Mouse (Mus musculus): ENCODE data around the gene Kifc3. TPM values are rescaled to one million over a fixed set of nuclear protein-coding genes. Genes with fewer than 3 reads are reported as not detected.

The Kifc3 gene
- polyA plus RNA-seq, 1 experiment from 2014 or later = 5.3 TPM

DNA sequence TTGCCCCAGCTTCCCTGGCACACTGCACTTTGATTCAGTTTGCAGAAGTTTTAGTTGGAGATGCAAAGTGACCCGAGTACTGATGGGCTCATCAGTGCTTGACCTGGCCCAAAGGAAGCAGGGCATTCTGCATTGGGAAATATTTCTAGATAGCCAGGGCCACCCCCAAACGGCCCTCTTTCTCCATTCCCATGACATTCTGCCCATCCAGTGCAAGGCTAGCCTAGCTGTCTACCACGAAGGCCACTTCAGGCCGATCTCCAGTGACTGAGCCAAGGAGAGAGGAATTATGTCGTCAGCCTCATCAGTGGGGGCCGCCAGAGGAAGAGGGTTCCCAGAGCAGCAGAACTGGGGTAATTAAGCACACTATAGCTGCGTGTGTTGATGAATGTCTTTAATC is 1.1 kb downstream of the Kifc3 start:
- Histone ChIP-seq H3K4me3 (replicated peaks) (no peak overlapping the region), H3K27me3 (no peaks in the 10 kb centered on the region), H3K27ac (replicated peaks) (no peak overlapping the region), H3K36me3 (replicated peaks) (no peaks in the 10 kb centered on the region), H3K9ac (no peak overlapping the region), H3K9me3 (replicated peaks) (no peaks in the 10 kb centered on the region), H3K4me2 (no peak overlapping the region), H3K4me1 (replicated peaks) (0 out of 2 replicates have a peak, but pooled peaks cover 4% of the 10 kb centered on the region)
- ATAC-seq (ENCODE audit: insufficient read depth) = no peak
- WGBS (ENCODE audit: insufficient replicate concordance) = 55% methylated on average over 7 of the region's 7 CpGs

DNA sequence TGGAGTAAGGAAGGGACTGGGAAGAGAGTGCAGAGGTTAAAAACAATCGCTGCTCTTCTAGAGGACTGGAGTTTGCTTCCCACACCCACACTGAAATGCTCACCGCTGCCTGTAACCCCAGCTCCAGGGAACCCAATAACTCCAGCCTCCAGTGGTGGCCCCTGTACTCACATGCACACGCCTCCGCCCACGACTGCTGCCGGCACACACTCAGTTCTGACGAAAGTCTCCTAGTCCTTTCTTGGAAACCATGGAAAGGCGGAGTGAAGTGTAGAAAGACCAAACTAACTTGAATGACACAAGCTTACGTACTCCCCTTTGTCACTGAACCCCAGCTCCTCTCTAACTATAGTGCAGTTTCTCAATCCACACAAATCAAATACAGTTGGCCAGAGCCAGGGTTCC is 2.6 kb downstream of the Kifc3 start:
- ATAC-seq (ENCODE audit: insufficient read depth) = peak; percentile 28; the same call in 1 of the 2 replicates
- WGBS (ENCODE audit: insufficient replicate concordance) = 68% methylated on average over 9 of the region's 9 CpGs
- H3K4me1 ChIP-seq (replicated peaks) = 0 out of 2 replicates have a peak, but pooled peaks cover 4% of the 10 kb centered on the region
- no peak overlapping the region for H3K9ac ChIP-seq
- H3K4me2 ChIP-seq = no peak overlapping the region
- H3K36me3 ChIP-seq (replicated peaks) = no peaks in the 10 kb centered on the region
- no peak overlapping the region for H3K4me3 ChIP-seq (replicated peaks)
- H3K27me3 ChIP-seq = no peaks in the 10 kb centered on the region
- no peaks in the 10 kb centered on the region for H3K9me3 ChIP-seq (replicated peaks)
- H3K27ac ChIP-seq (replicated peaks) = no peak overlapping the region

DNA sequence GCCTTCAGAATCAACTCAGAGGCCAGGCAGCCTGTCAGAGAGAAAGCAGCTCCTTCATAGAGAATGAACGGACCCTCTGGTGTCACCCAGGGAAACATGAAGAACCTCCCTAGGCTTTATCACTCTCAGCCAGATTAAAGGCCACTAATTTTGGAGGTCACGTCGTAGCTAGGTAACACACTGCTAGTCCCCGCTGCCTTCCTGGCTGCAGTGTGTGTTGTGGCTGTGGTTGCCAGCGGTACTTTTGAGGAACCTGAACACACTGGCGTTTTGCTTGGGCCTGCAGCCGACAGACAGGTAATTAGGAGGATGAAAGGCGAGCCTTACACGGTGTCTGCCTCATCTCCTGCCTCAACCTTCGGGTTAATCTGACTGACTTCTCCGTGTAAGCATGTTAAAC is 6.9 kb downstream of the Kifc3 start:
- ATAC-seq (ENCODE audit: insufficient read depth) = no peak
- no peaks in the 10 kb centered on the region for H3K4me1 ChIP-seq (replicated peaks)
- 45% methylated on average over 11 of the region's 11 CpGs for WGBS (ENCODE audit: insufficient replicate concordance)
- H3K4me3 ChIP-seq (replicated peaks) = no peak overlapping the region
- H3K27ac ChIP-seq (replicated peaks) = no peak overlapping the region
- no peak overlapping the region for H3K9ac ChIP-seq
- no peak overlapping the region for H3K4me2 ChIP-seq
- no peaks in the 10 kb centered on the region for H3K36me3 ChIP-seq (replicated peaks)
- H3K27me3 ChIP-seq = no peaks in the 10 kb centered on the region
- H3K9me3 ChIP-seq (replicated peaks) = no peaks in the 10 kb centered on the region

DNA sequence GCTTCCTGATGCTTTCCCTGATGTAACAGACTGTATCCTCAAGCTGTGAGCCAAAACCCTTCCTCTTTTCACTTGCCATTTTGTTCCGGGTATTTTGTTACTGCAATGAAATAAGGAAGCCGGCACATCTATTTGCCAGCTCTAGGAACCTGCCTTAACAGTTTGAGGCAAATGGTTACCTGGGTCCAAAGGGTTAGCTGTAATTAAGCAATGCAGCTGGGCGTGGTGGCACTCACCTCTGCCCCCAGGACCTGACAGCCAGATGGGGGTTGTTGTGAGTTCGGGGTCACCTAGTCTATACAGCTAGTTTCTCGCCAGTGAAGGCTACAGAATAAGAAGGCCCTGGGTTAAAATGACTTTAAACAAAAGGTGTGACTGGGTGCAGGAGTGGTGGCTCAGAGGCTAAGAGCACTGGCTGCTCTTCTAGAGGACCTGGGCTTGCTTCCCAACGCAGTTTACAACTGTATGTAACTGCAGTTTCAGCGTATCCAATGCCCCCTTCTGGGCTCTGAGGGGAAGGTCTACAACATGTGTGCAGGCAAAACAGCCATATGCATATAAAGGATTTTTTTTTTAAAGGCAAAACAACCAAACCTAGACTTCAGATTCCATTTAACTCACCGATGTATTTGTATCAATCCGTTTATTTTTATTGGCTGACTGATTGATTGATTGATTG is 11.0 kb downstream of the Kifc3 start:
- Histone ChIP-seq H3K4me3 (replicated peaks) (no peak overlapping the region), H3K27me3 (no peaks in the 10 kb centered on the region), H3K4me1 (replicated peaks) (0 out of 2 replicates have a peak, but pooled peaks cover 5% of the 10 kb centered on the region), H3K9ac (no peak overlapping the region), H3K27ac (replicated peaks) (no peak overlapping the region), H3K36me3 (replicated peaks) (no peaks in the 10 kb centered on the region), H3K4me2 (no peak overlapping the region), H3K9me3 (replicated peaks) (no peaks in the 10 kb centered on the region)
- ATAC-seq (ENCODE audit: insufficient read depth) = no peak
- whole genome bisulfite sequencing (ENCODE audit: insufficient replicate concordance) = 66% methylated on average over 9 of the region's 9 CpGs

DNA sequence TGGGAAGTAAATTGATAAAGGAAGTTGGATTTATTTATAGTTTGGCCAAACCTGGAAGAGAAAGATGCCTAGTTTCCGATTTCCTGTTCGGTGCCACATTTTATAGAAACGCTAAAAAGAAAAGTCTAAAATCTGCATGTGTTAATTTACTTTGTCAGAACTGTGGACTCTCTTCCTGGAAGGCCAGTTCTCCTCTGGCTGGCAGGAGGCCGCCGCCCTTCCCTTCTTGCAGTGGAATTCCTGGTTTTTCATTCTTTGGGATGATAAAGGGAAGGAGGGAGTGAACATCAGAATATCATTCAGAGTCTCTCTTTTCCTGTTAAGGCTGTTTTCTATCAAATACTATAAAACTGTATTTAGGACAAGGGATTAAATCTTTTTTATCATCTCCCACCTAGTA is 15.0 kb downstream of the Kifc3 start:
- no peak overlapping the region for H3K4me2 ChIP-seq
- 0 out of 2 replicates have a peak, but pooled peaks cover 5% of the 10 kb centered on the region for H3K4me1 ChIP-seq (replicated peaks)
- H3K4me3 ChIP-seq (replicated peaks) = no peak overlapping the region
- no peak overlapping the region for H3K27ac ChIP-seq (replicated peaks)
- 51% methylated on average over 5 of the region's 5 CpGs for WGBS (ENCODE audit: insufficient replicate concordance)
- H3K9ac ChIP-seq = no peak overlapping the region
- H3K27me3 ChIP-seq = no peaks in the 10 kb centered on the region
- no peaks in the 10 kb centered on the region for H3K36me3 ChIP-seq (replicated peaks)
- no peaks in the 10 kb centered on the region for H3K9me3 ChIP-seq (replicated peaks)
- no peak for ATAC-seq (ENCODE audit: insufficient read depth)

DNA sequence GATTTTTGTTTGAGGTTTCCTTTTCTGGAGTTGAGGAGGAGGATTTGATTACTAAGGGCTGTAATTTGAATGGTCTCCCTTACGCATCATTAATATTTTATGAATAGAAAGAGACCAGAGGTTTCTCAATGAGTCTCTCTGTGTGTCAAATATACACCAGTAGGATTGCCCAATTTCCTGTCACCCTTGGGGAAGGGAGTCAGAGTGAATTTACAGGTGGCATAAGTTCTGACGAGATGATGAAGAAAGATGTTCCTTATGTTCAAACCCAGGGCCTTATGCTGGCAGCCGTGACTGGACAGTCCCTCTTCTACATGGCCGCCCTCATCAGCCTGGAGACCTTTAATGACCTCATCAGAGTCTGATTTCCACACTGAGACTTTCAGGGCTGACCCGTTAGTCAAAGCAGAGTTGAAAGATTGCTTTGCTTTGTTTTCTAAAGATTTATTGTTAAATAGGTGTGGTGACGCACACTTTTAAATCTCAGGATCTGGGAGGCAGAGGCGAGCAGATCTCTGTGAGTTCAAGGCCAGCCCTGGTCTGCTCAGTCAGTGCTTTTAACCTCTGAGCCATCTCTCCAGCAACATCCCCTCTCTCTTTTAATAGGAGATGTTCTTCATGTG is 16.6 kb downstream of the Kifc3 start:
- Histone ChIP-seq H3K4me3 (replicated peaks) (no peak overlapping the region), H3K4me1 (replicated peaks) (peaks cover 15% of the 10 kb centered on the region; the same call in 1 of the 2 replicates)

DNA sequence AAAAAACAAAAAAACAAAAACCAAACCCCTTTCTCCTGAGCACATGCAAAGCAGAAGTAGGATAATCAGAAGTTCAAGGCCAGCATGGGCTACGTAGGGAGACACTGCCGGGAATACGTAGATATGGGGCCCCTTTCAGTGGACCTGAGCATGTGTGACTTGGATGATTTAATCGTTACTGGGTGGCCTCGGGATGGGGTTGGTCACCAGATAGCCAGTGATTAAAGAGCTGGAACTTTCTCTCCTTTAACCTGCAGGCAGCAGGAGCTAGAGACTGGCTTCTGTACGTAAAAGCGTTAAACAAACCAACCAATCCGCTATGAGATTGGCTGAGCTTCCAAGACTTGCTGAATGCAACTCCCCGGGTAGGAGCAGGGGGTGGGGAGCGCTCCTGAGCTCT is 17.5 kb downstream of the Kifc3 start:
- no peaks in the 10 kb centered on the region for H3K36me3 ChIP-seq (replicated peaks)
- H3K4me2 ChIP-seq = no peak overlapping the region
- ATAC-seq (ENCODE audit: insufficient read depth) = no peak
- H3K4me1 ChIP-seq (replicated peaks) = peaks cover 13% of the 10 kb centered on the region; the same call in 1 of the 2 replicates
- WGBS (ENCODE audit: insufficient replicate concordance) = 41% methylated on average over 10 of the region's 10 CpGs
- H3K9me3 ChIP-seq (replicated peaks) = no peaks in the 10 kb centered on the region
- no peak overlapping the region for H3K9ac ChIP-seq
- no peaks in the 10 kb centered on the region for H3K27me3 ChIP-seq
- no peak overlapping the region for H3K4me3 ChIP-seq (replicated peaks)
- H3K27ac ChIP-seq (replicated peaks) = no peak overlapping the region

More for the DNA sequence above, 16.6 kb downstream of the Kifc3 start:
- 59% methylated on average over 7 of the region's 7 CpGs for WGBS (ENCODE audit: insufficient replicate concordance)
- H3K9me3 ChIP-seq (replicated peaks) = no peaks in the 10 kb centered on the region
- no peak overlapping the region for H3K9ac ChIP-seq
- no peak overlapping the region for H3K4me2 ChIP-seq
- H3K27ac ChIP-seq (replicated peaks) = no peak overlapping the region
- H3K27me3 ChIP-seq = no peaks in the 10 kb centered on the region
- ATAC-seq (ENCODE audit: insufficient read depth) = no peak
- no peaks in the 10 kb centered on the region for H3K36me3 ChIP-seq (replicated peaks)

DNA sequence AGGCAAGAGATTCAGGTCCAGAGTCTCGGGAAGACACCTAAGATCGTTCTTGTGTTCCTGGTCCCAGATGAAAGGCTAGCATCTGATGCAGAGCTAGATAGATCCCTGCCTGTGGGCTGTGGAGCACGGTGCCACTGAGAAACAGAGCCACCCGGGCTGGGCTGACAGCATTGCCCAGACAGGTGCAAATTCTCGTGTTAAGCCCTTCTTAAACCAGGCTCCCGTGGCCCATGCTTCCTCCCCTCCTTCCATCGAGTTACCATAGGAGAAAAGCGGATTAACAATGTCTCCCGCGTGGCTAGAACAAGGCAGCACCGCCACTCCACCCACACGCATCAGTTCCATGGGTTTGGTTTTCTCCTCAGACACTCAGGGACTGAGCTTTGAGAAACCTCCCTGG is 18.4 kb downstream of the Kifc3 start:
- Histone ChIP-seq H3K4me1 (replicated peaks) (peaks cover 9% of the 10 kb centered on the region; the same call in 1 of the 2 replicates), H3K36me3 (replicated peaks) (no peaks in the 10 kb centered on the region), H3K9ac (no peak overlapping the region), H3K4me3 (replicated peaks) (no peak overlapping the region), H3K27me3 (no peaks in the 10 kb centered on the region), H3K4me2 (no peak overlapping the region), H3K27ac (replicated peaks) (no peak overlapping the region), H3K9me3 (replicated peaks) (no peaks in the 10 kb centered on the region)
- no peak for ATAC-seq (ENCODE audit: insufficient read depth)
- 66% methylated on average over 12 of the region's 12 CpGs for WGBS (ENCODE audit: insufficient replicate concordance)

DNA sequence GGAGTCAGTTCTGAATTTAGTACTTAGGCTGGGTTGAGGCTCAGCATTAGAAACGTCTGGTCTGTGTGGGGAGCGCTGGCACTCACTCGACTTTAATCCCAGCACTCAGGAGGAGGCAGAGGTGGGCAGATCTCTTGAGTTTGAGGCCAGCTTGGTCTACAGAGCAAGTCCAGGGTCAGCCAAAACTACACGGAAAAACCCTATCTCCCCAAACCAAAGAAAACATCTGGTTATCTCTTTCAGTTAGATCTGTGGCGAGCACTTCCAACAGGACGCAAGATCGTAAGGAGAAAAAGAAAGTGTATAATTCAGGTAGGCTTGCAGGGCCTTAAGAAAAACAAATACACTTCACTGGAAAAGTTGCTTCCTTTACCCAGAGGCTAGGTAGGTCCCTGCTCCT is 20.8 kb downstream of the Kifc3 start:
- H3K9me3 ChIP-seq (replicated peaks) = no peaks in the 10 kb centered on the region
- no peak overlapping the region for H3K27ac ChIP-seq (replicated peaks)
- no peak overlapping the region for H3K4me2 ChIP-seq
- H3K27me3 ChIP-seq = no peaks in the 10 kb centered on the region
- no peak overlapping the region for H3K9ac ChIP-seq
- H3K4me3 ChIP-seq (replicated peaks) = no peak overlapping the region
- no peaks in the 10 kb centered on the region for H3K36me3 ChIP-seq (replicated peaks)
- whole genome bisulfite sequencing (ENCODE audit: insufficient replicate concordance) = 19% methylated on average over 7 of the region's 7 CpGs
- ATAC-seq (ENCODE audit: insufficient read depth) = no peak
- peaks cover 9% of the 10 kb centered on the region; the same call in 1 of the 2 replicates for H3K4me1 ChIP-seq (replicated peaks)

DNA sequence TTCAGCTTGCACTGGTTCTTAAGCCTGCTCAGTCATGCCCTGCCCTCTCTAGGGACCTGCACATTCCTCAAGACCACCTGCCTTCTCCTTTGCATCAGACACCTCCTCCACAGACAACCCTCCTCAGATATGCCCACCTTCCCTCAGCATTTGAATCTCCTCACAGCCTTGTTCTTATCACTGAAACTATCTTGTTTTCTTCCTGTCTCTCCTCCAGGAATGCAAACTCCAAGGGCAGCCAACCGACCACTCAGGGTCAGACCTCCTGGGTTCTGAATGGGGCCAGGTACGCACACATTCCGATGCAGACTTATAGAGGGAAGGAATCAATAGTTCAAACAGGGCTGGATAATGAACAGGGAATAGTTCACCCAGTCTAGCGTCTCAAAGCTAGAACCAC is 24.4 kb downstream of the Kifc3 start:
- WGBS (ENCODE audit: insufficient replicate concordance) = 49% methylated on average over 4 of the region's 4 CpGs
- no peak for ATAC-seq (ENCODE audit: insufficient read depth)
- no peak overlapping the region for H3K27ac ChIP-seq (replicated peaks)
- H3K36me3 ChIP-seq (replicated peaks) = no peaks in the 10 kb centered on the region
- H3K4me1 ChIP-seq (replicated peaks) = peaks cover 9% of the 10 kb centered on the region; the same call in 1 of the 2 replicates
- H3K9ac ChIP-seq = no peak overlapping the region
- no peak overlapping the region for H3K4me3 ChIP-seq (replicated peaks)
- no peaks in the 10 kb centered on the region for H3K9me3 ChIP-seq (replicated peaks)
- no peaks in the 10 kb centered on the region for H3K27me3 ChIP-seq
- H3K4me2 ChIP-seq = no peak overlapping the region

DNA sequence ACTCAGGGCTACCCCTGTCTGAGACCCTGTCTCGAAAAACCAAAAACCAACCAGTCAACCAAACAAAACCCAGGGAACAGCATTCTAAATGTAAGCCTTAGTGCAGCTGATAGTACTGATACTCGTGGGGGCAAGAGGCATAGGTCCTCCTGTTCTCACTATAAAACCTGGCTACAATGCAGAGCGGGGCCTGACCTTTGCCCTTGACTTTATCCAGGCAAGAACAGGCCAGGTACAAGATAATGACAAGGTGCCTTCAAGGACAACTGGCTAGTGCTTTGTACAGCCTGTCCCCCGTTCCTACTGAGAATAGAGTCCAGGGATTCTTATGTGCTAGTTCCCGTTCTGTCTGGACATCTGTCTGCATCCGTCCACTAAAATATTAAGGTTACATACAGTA is 25.6 kb downstream of the Kifc3 start:
- peaks cover 5% of the 10 kb centered on the region; the same call in 1 of the 2 replicates for H3K4me1 ChIP-seq (replicated peaks)
- no peaks in the 10 kb centered on the region for H3K9me3 ChIP-seq (replicated peaks)
- no peaks in the 10 kb centered on the region for H3K27me3 ChIP-seq
- H3K36me3 ChIP-seq (replicated peaks) = no peaks in the 10 kb centered on the region
- H3K4me3 ChIP-seq (replicated peaks) = no peak overlapping the region
- no peak for ATAC-seq (ENCODE audit: insufficient read depth)
- WGBS (ENCODE audit: insufficient replicate concordance) = 57% methylated on average over 6 of the region's 6 CpGs
- H3K27ac ChIP-seq (replicated peaks) = no peak overlapping the region
- no peak overlapping the region for H3K9ac ChIP-seq
- H3K4me2 ChIP-seq = no peak overlapping the region
